Mouse (Mus musculus) G1E (cell line): ENCODE measurements around the gene B3gat2. TPM values are rescaled to one million over a fixed set of nuclear protein-coding genes. Genes with fewer than 3 reads are reported as not detected.
A peak's percentile ranks its signal among the peaks of the same experiment; 100 is the strongest.

Experiments
- ATAC-seq: 2 replicates; pipeline ENCODE4 v1.8.0; 2016; ENCODE audit warnings: mild to moderate bottlenecking; ENCODE audit not compliant: insufficient number of reproducible peaks, poor library complexity, low FRiP score, severe bottlenecking; ENCODE audit errors: extremely low read depth
- DNase-seq: peaks from one replicate; pipeline ENCODE4 v3.0.0; 2012; ENCODE audit warnings: low spot score
- H3K27me3 ChIP-seq: 2 replicates; pipeline ENCODE4 v1.6.1; 2012; ENCODE audit warnings: mild to moderate bottlenecking, low read length, inconsistent platforms; ENCODE audit not compliant: insufficient read depth
- H3K36me3 ChIP-seq: replicated peaks from 2 replicates; pipeline ENCODE3; 2012; ENCODE audit warnings: mild to moderate bottlenecking, inconsistent platforms
- H3K4me1 ChIP-seq: 2 replicates; pipeline ENCODE4 v1.6.1; 2012; ENCODE audit warnings: low read depth, low read length, inconsistent platforms, mixed read lengths; ENCODE audit not compliant: insufficient read depth
- H3K4me3 ChIP-seq: 2 replicates; pipeline ENCODE4 v1.5.1; 2012; ENCODE audit warnings: low read depth, mild to moderate bottlenecking, inconsistent platforms, low read length, moderate library complexity, mixed read lengths
- H3K9me3 ChIP-seq: replicated peaks from 2 replicates; pipeline ENCODE4 v1.6.1; 2012; ENCODE audit warnings: inconsistent platforms
- CTCF ChIP-seq: IDR thresholded peaks from 2 replicates; pipeline ENCODE4 v1.5.1; 2012; ENCODE audit warnings: low read depth, low read length, inconsistent platforms, mixed read lengths
- GATA1 ChIP-seq: IDR thresholded peaks from 2 replicates; pipeline ENCODE4 v1.6.1; 2012; ENCODE audit warnings: borderline replicate concordance, low read length, inconsistent platforms, mixed read lengths
- GATA2 ChIP-seq: IDR thresholded peaks from 2 replicates; pipeline ENCODE4 v1.6.1; 2012; ENCODE audit warnings: low read depth, low read length, inconsistent platforms, borderline replicate concordance
- POLR2AphosphoS5 ChIP-seq: IDR thresholded peaks from 2 replicates; pipeline ENCODE4 v1.6.1; 2012; ENCODE audit warnings: low read depth, low read length, inconsistent platforms; ENCODE audit not compliant: insufficient replicate concordance
- TAL1 ChIP-seq: conservative IDR thresholded peaks from 2 replicates; pipeline ENCODE4 v1.6.1; 2012; ENCODE audit warnings: low read depth, low read length, inconsistent platforms, mixed read lengths
- polyA plus RNA-seq: library from polyadenylated mRNA; stranded (reverse); fragments of >175 nt; gene quantifications from 2 replicates; pipeline ENCODE4 v1.2.3, GENCODE M21; 2012
- total RNA-seq, 2 experiments: library from RNA; stranded (forward) in 1 of 2; stranded (reverse) in 1 of 2; fragments of 200-1000 nt in 1 of 2; fragments of >200 nt in 1 of 2; fragmentation: Nextera tagmentation in 1 of 2; gene quantifications; 2 replicates each; pipeline ENCODE4 v1.2.3; 2014 to 2017

B3gat2 gene
- total and polyA plus RNA-seq, 3 experiments: 0.01 to 0.22 TPM; not detected in 1

DNA sequence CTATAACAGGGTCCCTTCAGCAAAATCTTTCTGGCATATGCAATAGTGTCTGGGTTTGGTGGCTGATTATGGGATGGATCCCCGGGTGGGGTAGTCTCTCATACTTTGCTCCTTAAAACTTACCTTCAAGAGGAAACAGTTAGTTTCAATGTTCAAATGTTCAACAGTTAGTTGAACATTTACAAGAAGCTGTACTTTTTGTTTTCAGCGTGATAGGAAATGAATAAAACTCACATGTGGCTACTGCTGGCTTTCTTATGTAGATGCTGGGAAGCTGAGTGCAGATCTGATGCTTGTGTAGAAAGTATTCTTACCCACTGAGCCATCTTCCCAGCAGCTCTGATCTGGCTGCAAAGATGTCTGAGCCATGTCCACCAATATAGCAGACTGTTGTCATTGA lies 8.5 kb upstream of the B3gat2 start:
- no peak for ATAC-seq
- Histone ChIP-seq H3K36me3 (no peaks in the 10 kb centered on the region), H3K4me3 (no peak overlapping the region), H3K27me3 (no peaks in the 10 kb centered on the region), H3K4me1 (no peaks in the 10 kb centered on the region), H3K9me3 (no peaks in the 10 kb centered on the region)
- no peak for DNase-seq
- TF ChIP-seq GATA1 (no peak), GATA2 (no peak), POLR2AphosphoS5 (no peak), TAL1 (no peak), CTCF (no peak)

DNA sequence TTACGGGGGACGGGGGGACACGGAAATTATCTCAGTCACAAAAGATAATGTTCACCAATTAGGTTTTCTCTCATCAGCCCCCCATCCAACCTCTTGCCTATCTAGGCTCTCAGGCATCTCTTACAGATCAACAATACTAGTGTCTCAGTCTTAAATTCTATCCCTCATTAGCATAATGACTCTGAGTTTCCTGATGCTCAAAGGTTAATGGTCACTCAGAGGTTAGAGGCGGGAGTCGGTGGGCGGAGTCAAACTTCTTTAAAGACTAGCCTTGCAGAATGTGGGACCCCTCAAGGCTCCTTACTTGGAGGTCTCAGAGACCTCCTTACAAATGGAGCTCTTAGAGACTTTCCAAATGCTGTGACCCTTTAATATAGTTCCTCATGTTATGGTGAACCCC lies 8.0 kb upstream of the B3gat2 start:
- DNase-seq (no peak), ATAC-seq (no peak)
- no peak for TF ChIP-seq TAL1
- TF ChIP-seq POLR2AphosphoS5: no peak
- TF ChIP-seq GATA2: no peak
- TF ChIP-seq CTCF: no peak
- TF ChIP-seq GATA1: no peak
- Histone ChIP-seq H3K4me3 (no peak overlapping the region), H3K36me3 (no peaks in the 10 kb centered on the region), H3K9me3 (no peaks in the 10 kb centered on the region), H3K4me1 (no peaks in the 10 kb centered on the region), H3K27me3 (no peaks in the 10 kb centered on the region)

DNA sequence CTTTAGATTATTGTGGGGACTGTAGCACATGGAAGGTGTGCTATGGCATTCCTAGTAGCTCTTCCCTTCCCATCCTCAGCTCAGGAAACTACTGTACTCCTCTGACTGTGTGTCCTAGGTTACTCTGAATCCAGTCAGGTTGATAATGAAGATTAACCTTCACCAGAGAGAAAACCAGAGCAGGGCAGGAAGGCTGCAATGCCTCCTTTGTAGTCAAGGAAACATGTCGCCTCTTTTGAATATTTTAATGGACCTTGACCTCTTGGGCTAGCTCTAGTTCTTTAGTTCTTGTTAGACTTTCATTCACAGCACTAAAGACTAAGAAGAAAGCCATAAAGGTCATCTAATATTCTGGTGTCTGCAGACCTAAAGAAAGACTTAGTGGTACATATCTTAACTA lies 7.2 kb upstream of the B3gat2 start:
- Histone ChIP-seq H3K36me3 (no peaks in the 10 kb centered on the region), H3K4me3 (no peak overlapping the region), H3K4me1 (no peaks in the 10 kb centered on the region), H3K27me3 (no peaks in the 10 kb centered on the region), H3K9me3 (no peaks in the 10 kb centered on the region)
- no peak for DNase-seq
- TF ChIP-seq CTCF (no peak), GATA1 (no peak), TAL1 (no peak), POLR2AphosphoS5 (no peak), GATA2 (no peak)
- ATAC-seq: no peak

DNA sequence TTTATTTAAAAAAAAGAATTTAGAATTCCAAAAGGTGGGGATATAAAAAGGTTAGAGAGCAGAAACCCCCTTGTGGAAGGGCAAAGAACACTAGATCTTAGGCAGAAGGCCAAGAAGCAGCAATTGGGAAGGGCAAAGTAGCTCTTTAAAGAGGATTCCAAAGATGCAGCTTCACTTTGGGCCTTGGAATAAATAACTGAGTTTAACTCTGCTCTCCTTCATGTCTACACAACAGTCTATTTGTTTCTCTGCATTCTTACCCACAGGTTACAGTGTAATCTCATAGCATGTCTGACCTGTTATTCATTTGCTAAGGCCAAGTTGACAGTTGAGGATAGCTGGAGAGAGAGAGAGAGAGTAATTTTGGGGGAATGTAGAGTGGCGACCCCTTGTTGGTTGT lies 6.6 kb upstream of the B3gat2 start:
- no peak overlapping the region for H3K4me3 ChIP-seq
- no peaks in the 10 kb centered on the region for H3K9me3 ChIP-seq
- no peaks in the 10 kb centered on the region for H3K4me1 ChIP-seq
- DNase-seq: no peak
- H3K27me3 ChIP-seq: no peaks in the 10 kb centered on the region
- TF ChIP-seq TAL1: no peak
- TF ChIP-seq POLR2AphosphoS5: no peak
- no peak for TF ChIP-seq CTCF
- TF ChIP-seq GATA1: no peak
- TF ChIP-seq GATA2: no peak
- ATAC-seq: no peak
- H3K36me3 ChIP-seq: no peaks in the 10 kb centered on the region

DNA sequence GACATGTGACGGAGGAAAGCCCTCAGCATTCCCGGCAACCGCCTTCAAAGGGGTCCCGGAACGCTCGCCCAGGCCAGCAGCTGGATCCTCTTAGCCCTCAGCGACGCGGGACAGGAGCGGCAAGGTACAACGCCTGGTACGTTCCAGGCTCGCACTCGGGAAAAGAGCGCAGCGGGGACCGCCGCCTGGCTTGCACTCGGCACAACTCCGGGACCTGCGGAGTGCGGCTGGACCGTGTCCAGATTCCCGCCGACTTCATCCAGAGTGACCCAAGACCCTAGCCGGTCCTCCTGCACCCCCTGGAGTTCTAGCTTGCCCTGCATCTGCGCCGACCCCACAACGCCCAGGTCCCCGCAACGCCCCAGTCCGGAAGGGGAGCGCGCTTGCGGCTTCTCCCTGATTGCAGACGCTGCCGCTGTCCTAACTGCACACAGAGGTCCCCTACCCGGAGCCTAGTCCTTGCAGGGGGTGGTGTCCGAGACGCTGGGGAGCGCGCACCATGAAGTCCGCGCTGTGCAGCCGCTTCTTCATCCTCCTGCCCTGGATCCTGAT lies 659 bp downstream of the B3gat2 start:
- Histone ChIP-seq H3K4me1 (peaks cover 5% of the 10 kb centered on the region; the same call in 1 of the 2 replicates), H3K9me3 (no peaks in the 10 kb centered on the region; the same call in 1 of the 2 replicates), H3K27me3 (peaks cover 22% of the 10 kb centered on the region), H3K4me3 (no peak overlapping the region; the same call in 1 of the 2 replicates), H3K36me3 (no peaks in the 10 kb centered on the region)
- no peak for ATAC-seq
- TF ChIP-seq TAL1: no peak
- no peak for TF ChIP-seq CTCF
- no peak for TF ChIP-seq POLR2AphosphoS5
- no peak for TF ChIP-seq GATA2
- no peak for TF ChIP-seq GATA1
- DNase-seq: no peak

DNA sequence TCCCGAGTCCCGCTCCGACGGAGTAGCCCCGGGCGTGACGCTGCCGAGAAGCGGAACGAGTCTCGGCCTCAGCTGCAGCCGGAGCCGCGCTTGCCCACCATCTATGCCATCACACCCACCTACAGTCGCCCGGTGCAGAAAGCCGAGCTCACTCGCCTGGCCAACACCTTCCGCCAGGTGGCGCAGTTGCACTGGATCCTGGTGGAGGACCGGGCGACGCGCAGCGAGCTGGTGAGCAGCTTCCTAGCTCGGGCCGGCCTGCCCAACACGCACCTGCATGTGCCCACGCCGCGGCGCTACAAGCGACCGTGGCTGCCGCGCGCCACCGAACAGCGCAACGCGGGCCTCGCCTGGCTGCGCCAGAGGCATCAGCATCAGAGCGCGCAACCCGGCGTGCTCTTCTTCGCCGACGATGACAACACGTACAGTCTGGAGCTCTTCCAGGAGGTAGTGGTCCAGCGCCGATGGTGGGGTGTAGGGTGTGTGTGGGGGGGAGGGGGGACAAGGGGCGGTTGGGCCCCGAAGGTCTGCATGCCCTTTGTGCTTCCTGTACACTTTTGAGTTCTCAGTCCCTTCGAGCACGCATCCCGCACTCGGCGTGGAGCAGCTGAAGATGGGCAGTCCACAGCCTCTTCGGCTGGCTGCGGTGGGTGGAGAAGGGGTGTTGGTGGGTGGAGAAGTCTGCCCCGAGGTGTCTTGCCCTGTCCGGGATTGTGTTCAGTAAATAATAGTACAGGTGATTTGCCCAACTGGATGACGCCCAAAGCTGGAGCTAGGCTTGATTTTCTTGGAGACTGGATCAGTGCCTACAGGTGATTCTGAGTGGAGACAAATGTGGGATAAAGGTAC lies 1.5 kb downstream of the B3gat2 start:
- H3K27me3 ChIP-seq: peaks cover 22% of the 10 kb centered on the region
- peaks cover 5% of the 10 kb centered on the region; the same call in 1 of the 2 replicates for H3K4me1 ChIP-seq
- DNase-seq (peak; percentile 48), ATAC-seq (no peak)
- TF ChIP-seq CTCF: peak; percentile 60
- TF ChIP-seq GATA1: no peak
- no peak for TF ChIP-seq TAL1
- no peak for TF ChIP-seq GATA2
- no peak for TF ChIP-seq POLR2AphosphoS5
- H3K36me3 ChIP-seq: no peaks in the 10 kb centered on the region
- H3K9me3 ChIP-seq: no peaks in the 10 kb centered on the region; the same call in 1 of the 2 replicates
- H3K4me3 ChIP-seq: peak overlapping the region; percentile 21; the same call in 1 of the 2 replicates
